Mouse (Mus musculus): ENCODE results near the gene Trim30a. TPM values are rescaled to one million over a fixed set of nuclear protein-coding genes. Genes with fewer than 3 reads are reported as not detected.

Trim30a gene
- 1.1 and 1.9 TPM in 2 replicates for polyA plus RNA-seq (2015; fragmentation: Nextera tagmentation; extraction: Ambion mirVana)

GRCm38 (mm10) chr7:104465065-104465744 is at the start of gene Trim30a:
Gene Trim30a (minus strand): TSS chr7:104465193.

GRCm38 (mm10) chr7:104507421-104508065 is 42.5 kb upstream of the Trim30a start, which contains the start of gene Trim30d:
Gene Trim30d (minus strand): TSS chr7:104507849.

DNA sequence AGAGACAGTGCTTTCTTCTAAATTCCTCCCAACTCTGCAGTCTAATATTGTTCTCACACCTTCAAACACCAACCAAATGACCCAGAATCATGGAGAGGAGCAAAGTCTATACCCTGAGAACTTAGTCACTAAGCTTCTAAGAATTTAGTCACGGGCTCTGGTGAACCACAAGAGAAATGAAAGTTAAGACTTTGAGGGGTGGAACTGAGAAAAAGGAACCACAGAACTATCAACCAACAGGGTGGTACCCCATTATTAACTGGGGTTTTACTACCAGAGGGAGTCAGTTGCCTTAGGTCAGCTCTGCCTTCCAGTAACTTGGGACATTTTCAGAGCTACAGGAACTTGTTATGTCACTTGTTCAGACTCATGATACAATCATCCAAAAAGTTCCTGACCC is 64.3 kb downstream of the Trim30a start, which contains the start of gene Trim30c:
TSS of gene Trim30c (minus strand) at position 140 of the 400 bp plus-strand sequence.

GRCm38 (mm10) chr7:104369736-104370414 is 95.1 kb downstream of the Trim30a start, which contains the start of gene Trim30b:
Gene Trim30b (minus strand): TSS chr7:104369884.

Other genes starting within 250 kb of the Trim30a start
- 0.20 and 0.31 TPM in 2 replicates for gene Trim6, start 246.4 kb downstream of the Trim30a start, polyA plus RNA-seq (2015; fragmentation: Nextera tagmentation; extraction: Ambion mirVana)
- 1.3 and 1.4 TPM in 2 replicates for gene Trim34a, start 220.7 kb downstream of the Trim30a start, polyA plus RNA-seq (2015; fragmentation: Nextera tagmentation; extraction: Ambion mirVana)
- gene Trim5, start 177.1 kb downstream of the Trim30a start, polyA plus RNA-seq (2015; fragmentation: Nextera tagmentation; extraction: Ambion mirVana): 0.31 and 0.55 TPM in 2 replicates
- gene Trim12a, start 149.7 kb downstream of the Trim30a start, polyA plus RNA-seq (2015; fragmentation: Nextera tagmentation; extraction: Ambion mirVana): 2.7 and 2.9 TPM in 2 replicates
- gene Trim34b, start 135.7 kb downstream of the Trim30a start, polyA plus RNA-seq (2015; fragmentation: Nextera tagmentation; extraction: Ambion mirVana): not detected in 2 replicates
- gene Trim12c, start 111.8 kb downstream of the Trim30a start, polyA plus RNA-seq (2015; fragmentation: Nextera tagmentation; extraction: Ambion mirVana): 0.89 and 0.90 TPM in 2 replicates
- 0.11 and 0.21 TPM in 2 replicates for gene Trim30b, start 95.3 kb downstream of the Trim30a start, polyA plus RNA-seq (2015; fragmentation: Nextera tagmentation; extraction: Ambion mirVana)
- 0.13 and 0.17 TPM in 2 replicates for gene Trim30c, start 64.4 kb downstream of the Trim30a start, polyA plus RNA-seq (2015; fragmentation: Nextera tagmentation; extraction: Ambion mirVana)
- gene Trim30d, start 42.7 kb upstream of the Trim30a start, polyA plus RNA-seq (2015; fragmentation: Nextera tagmentation; extraction: Ambion mirVana): 1.3 and 2.0 TPM in 2 replicates
- not detected in 2 replicates for gene Olfr651, start 84.9 kb upstream of the Trim30a start, polyA plus RNA-seq (2015; fragmentation: Nextera tagmentation; extraction: Ambion mirVana)
- 0.03 TPM in 1 of 2 replicates, not detected in the other for gene Olfr652, start 95.7 kb upstream of the Trim30a start, polyA plus RNA-seq (2015; fragmentation: Nextera tagmentation; extraction: Ambion mirVana)
- gene Olfr653, start 112.1 kb upstream of the Trim30a start, polyA plus RNA-seq (2015; fragmentation: Nextera tagmentation; extraction: Ambion mirVana): not detected in 2 replicates
- gene Olfr654, start 121.8 kb upstream of the Trim30a start, polyA plus RNA-seq (2015; fragmentation: Nextera tagmentation; extraction: Ambion mirVana): not detected in 2 replicates
- gene Olfr655, start 136.6 kb upstream of the Trim30a start, polyA plus RNA-seq (2015; fragmentation: Nextera tagmentation; extraction: Ambion mirVana): not detected in 2 replicates
- not detected in 2 replicates for gene Olfr656, start 148.8 kb upstream of the Trim30a start, polyA plus RNA-seq (2015; fragmentation: Nextera tagmentation; extraction: Ambion mirVana)
- gene Olfr657, start 159.6 kb upstream of the Trim30a start, polyA plus RNA-seq (2015; fragmentation: Nextera tagmentation; extraction: Ambion mirVana): not detected in 2 replicates
- 0.28 and 0.37 TPM in 2 replicates for gene Olfr658, start 182.1 kb upstream of the Trim30a start, polyA plus RNA-seq (2015; fragmentation: Nextera tagmentation; extraction: Ambion mirVana)
- gene Olfr659, start 201.6 kb upstream of the Trim30a start, polyA plus RNA-seq (2015; fragmentation: Nextera tagmentation; extraction: Ambion mirVana): not detected in 2 replicates
- gene Olfr661, start 221.3 kb upstream of the Trim30a start, polyA plus RNA-seq (2015; fragmentation: Nextera tagmentation; extraction: Ambion mirVana): not detected in 2 replicates

Data from neural tube, postnatal 0 days (tissue).